Mouse (Mus musculus) mature B cell (primary cell): Measurements from ENCODE around the gene Cbln3.

Source experiments
- in situ Hi-C: fragments of 300-500 bp; cut with MboI; formaldehyde crosslinking; loops from 2 replicates; pipeline ENCODE4 v1.14.3; 2019

Gene Cbln3

DNA sequence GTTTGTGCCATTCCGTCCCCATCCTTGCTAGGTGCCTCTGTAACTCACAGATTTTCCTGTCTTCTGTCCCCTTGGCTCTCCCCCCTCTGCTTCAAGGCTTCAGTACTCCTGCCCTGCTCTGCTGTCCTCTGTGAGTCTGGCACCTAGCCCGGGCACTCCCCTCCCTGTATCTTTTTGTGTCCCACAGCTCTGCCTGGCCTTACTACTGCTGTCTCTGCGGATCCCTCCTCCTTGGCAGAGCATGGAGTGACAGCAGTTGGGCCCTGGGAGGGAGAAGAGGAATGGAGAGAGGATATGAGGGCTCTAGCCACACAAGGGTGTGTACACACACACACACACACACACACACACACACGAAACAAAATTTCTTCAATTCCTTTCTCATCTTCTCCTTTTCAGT, at the start of gene Cbln3:
TSS of gene Cbln3 (minus strand) at position 227 of the 400 bp plus-strand sequence.
- in situ Hi-C loops: no loop called here

DNA sequence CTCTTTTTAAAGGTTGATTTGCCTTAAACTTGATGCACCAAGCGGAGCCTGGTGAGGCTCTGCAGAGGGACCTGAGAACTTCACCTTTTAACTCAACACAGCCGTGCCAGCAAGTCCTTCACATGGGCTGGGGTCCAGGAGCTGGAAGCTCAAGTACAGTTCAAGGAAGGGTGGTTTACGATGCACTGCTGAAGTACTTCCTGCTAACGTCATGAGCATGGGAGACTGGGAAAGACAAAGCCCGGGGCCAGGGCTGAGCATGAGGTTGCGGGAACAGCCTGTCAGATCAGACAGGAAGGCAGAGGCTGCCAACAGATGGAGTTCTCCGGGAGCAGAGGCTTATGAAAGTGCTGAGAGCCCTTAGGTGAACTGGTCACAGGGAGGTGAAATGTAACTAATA, 49.4 kb upstream of the Cbln3 start:
- in situ Hi-C loops: no loop called here

DNA sequence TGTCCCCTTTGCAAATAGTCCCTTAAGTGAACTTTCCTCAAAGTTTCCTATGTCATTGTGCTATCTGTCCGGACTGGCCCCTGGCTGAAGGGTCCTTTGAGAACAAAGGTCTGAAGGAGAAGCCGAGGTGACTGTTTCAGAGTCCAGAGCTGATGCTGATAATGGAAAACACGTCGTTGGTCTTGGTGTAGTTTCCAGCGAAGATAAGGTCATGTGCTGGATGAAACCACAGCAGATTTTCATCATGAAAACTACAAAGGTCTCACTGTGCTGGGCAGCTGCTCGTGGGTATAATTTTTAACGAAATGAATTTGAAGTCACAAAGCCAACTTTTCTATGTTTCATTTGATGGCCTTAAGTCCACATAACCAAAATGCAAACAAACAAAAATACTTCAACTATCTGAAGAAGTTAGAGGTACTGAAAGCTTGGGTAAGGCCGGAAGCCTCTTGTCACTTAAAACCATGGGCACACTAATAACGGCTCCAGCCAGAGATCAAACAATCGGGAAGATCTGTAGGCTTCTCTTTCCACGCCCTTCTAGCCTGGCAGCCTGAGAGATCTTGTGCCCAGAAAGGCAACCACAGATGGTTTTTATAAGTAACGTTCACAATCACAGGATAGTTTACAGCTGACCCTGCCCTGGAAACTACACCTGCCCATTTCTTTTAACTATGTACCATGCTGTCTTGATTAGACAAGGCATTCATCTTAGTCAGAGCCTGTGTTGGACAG, 45.2 kb upstream of the Cbln3 start:
- in situ Hi-C loops: no loop called here

DNA sequence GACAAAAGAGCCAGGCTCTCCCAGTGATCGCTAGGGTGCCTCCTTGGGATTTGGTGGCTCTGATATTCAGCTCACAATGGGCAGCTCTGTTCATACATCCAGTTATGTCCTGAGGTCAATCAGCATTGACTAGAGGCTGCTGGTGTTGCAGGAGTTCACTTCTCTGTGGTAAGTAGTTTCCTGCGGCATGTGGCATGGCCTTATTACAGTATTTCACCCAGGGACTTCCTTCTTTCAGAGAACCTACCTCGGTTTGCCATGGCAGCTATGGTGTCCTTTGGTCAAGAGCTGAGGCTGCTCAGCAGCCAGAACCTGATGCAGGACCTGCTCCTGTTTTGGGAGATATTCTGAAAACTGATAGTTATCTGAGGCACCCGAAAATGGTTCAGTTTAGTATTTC, 42.7 kb upstream of the Cbln3 start:
- in situ Hi-C loops: no loop called here

DNA sequence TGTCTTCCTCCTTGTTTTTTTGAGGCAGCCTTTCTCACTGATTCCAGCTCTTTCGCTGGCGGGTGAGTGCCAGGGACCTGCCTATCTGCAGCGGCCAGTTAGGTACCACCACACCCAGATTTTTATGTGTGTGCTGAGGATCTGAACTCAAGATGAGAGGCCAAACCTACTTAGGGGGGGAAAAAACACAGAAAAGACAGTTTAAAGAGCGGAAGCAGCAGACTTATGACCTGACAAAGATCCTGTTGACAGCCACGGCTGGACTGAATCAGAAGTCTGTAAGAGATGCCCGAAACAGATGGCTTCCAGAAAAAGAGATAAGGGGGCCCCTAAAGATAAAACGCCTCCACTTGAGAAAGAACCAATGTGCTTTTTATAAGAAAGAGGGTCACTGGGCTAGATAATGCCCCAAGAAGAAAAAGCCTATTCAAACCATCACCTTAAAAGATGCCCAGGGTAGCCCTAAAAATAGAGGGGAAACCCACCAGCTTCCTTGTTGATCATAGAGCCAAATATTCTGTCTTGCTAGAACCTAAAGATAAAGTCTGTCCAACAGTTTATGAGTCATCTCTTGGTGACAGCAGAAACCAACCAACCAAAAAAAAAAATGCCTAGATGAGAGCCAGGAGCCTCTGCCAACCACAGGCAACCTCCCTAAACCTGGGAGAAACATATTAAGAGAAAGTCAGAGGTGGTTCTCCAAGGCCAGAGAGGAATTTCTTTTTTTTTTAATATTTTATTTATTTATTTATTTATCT, 38.5 kb upstream of the Cbln3 start:
- in situ Hi-C loops: loop anchor here (5.0 kb wide), 1 partner anchor 45 kb away; no protein-coding TSS in a partner anchor

DNA sequence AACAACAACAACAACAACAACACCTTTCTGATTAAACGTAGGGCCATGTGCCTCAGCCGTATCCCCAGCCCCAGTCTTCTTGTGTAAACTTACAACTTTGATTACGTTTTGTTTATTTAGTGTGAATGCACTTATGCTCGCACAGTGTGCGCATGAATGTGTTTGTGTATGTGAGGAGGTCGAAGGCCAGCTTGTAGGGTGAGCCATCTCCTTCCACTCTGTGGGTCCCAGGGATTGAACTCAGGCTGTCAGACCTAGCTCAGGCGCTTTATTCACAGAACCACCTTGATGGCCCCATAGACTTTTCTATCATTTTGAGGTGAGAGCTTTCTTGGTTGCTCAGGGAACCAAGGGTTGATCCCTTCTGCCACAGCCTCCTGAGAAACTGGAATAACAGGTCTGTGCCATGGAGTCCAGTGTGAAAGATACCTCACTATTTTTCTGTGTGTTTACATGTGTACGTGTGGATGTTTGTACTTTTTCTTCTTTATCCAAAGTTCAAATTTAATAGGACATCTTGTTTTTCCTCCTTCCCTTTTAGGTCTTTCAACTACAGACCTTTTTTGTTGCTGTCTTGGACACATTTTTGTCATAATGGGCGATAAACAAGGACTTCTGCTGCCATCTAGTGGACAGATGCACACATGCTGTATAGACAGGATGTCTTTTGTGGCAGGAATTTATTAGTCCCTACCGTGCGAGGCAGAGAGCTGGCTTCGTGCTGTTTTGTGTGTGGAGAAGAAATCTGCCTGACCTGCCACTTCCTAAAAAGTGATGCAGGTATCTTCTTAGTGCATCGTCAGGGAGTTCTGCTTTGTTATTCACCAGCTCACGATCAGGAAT, 34.3 kb upstream of the Cbln3 start:
- in situ Hi-C loops: no loop called here

DNA sequence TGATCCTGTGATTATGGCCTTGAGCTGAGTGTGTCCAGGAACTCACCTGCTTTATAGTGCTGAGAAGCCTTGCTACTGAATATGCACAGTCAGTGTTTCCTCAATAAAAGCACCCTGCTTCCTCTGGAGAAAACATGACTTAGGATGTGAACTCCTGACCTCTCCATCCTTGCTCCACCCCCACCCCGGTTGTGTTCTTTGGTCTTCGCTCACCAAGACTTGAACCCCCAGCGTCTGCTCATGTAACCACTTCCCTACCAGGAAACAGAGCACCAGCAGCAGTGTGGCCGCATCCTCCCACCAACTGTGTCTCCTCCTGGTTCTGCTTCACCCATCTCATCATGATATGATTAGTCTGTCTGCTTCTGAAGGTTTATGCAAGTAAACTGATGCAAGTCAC, 29.2 kb upstream of the Cbln3 start:
- in situ Hi-C loops: no loop called here

DNA sequence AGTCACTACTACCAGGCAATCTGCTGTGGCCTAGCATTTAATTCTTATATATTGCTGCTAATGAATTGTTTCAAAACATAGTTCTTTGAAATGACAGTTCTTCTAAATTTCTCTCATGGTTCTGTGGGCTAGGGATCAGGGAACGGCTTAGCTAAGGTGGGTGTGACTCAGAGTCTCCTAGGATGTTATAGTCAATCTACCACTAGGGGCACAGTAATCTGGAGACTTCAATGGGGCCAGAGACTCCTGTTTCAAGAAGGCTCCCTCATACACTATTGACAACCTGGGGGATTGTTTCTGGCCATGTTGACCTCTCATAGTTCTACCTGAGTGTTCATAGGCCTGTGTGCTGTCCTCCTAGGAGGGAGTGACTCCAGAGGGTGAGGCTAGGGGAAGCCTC, 21.3 kb upstream of the Cbln3 start:
- in situ Hi-C loops: no loop called here

DNA sequence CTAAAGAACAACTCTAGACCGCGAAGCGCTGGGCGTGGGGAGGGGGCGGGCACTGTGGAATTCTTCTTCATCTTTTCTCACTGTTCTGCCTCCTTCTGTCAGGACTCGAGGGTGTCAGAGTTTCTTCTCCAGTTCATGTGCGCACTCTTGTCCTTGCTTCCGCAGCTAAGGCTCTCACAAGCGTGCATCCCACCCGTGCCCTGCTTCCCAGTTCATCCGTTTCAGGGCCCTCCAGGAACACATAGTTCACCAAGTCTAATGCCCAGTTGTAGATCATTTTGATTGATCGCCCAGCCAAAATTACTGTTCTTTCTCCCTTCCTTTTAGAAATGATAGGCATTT, 16.2 kb upstream of the Cbln3 start:
- in situ Hi-C loops: no loop called here

DNA sequence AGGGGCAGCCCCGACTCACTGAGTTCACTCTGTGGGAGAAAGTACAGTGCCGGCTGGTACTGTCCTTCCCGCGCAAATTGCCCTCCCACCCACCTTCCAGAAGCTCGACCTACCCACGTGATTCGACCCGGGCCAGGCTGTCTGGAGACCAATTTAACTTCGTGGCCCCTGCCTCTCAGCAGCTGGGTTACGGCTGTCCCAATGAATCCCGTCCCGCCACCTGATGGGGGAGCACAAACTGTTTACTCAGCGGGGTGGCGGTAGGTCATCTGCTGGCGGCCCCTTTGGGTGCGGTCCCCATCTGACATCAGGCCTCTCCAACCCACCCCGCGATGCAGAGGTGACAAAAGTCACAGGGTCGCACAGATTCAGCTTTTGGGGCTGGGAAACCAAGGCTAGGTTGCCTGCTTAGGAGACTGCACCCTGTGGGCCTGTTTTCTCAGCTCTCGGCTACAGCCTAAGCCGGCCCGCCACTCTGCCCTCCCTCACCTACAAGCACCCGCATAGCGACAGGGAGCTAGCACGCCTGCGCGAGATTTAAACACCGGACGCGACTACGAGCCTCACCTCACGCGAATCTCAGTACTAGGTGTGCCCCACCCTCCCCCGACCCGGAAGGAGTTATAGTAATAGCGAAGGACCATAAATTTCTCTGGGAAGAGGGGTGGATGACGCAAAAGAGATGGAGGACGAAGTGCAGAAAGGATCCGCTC, 15.7 kb upstream of the Cbln3 start, which contains the start of gene Sdr39u1:
TSS of gene Sdr39u1 (minus strand) at position 593 of the 713 bp plus-strand sequence.
- in situ Hi-C loops: no loop called here

DNA sequence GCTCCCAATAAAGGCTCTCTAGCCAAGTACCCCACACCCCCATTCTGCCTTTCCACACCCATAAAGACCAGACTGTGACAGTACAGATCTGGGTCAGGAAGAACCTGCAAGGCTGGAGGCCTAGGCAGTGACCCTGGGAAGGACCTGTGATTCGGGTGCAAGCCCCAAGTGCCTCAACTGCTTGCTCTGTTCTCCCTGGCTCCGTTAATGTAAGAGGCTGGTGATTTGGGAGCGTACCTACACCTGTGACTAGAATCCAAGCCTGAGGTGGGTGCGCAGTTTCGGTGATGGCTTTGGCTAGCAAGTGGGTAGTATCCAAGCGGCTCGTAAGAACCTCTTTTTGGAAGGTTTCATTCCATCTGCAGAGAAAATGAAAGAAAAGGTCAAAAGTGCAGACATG, 14.8 kb upstream of the Cbln3 start:
- in situ Hi-C loops: no loop called here

DNA sequence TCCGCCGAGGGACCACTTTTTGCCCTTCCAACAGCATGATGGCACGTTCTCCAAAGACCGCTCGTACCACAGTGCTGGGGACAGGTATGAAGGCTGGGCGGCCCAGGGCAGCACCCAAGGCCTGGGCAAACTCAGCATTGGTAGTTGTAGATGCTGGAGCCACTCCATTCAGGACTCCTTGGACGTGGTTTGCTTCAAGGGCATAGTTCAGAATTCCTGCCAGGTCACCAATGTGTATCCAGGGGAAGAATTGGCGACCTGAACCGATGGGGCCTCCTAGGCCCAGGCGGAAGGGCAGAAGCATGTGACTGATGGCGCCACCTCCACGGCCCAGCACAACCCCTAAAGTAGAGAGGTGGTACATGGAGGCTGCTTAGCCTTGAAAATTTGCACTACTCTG, 13.5 kb upstream of the Cbln3 start:
- in situ Hi-C loops: no loop called here

DNA sequence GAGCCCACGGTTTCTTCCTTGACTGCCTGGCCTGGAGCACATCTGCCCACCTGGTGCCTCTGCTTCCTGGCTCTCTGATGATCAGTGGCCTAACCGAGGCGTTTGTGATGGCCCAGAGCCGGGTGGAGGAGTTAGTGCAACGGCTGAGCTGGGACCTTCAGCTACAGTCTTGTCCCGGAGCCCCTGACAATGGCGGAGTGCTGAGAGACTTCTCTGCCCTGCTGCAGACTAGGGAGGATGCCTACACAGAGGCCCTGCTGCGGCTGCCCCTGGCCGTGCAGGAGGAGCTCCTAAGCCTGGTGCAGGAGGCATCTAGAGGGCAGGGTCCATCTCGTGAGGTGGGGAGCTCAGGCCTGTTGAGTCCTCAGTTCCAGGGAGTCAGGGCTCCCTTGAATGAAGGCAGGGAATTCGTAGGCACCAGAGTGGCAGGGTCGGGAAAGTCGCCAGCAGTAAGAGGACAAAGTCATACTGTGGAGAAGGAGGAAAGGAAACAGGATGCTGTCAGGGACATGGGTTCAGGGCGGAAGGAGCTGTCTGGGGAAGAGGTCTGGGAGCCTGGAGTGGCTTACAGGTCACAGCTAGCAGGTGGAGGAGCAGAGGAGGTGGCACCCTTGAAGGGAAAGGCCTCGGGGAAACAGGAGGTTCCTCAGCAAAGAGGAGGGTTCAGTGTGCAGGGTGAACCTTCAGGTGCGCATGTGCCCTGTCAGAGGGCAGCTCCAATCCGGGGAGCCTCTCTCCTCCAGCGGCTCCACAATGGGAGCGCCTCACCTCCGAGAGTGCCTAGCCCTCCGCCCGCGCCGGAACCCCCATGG, 2.6 kb upstream of the Cbln3 start:
- in situ Hi-C loops: no loop called here

DNA sequence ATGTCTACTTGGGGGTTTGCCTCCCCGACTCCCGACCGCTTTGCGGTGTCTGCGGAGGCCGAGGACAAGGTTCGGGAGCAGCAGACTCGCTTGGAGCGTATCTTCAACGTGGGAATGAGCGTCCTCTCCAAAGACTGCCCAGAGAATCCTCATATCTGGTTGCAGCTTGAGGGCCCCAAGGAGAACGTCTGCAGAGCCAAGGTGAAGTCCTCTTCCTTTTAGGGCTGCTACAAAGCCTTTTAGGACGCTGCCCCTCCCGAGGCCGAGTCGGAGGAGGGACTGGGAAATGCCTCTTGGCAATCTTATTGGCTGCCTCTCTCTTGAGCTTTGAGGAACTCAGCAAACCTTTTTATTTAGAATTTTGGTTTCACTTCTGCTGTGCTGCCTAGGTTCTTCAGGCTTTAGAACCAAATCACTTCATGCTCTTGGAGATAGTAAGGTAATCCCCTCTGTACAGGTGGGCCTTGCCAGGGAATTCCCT, 1.6 kb upstream of the Cbln3 start:
- in situ Hi-C loops: no loop called here

DNA sequence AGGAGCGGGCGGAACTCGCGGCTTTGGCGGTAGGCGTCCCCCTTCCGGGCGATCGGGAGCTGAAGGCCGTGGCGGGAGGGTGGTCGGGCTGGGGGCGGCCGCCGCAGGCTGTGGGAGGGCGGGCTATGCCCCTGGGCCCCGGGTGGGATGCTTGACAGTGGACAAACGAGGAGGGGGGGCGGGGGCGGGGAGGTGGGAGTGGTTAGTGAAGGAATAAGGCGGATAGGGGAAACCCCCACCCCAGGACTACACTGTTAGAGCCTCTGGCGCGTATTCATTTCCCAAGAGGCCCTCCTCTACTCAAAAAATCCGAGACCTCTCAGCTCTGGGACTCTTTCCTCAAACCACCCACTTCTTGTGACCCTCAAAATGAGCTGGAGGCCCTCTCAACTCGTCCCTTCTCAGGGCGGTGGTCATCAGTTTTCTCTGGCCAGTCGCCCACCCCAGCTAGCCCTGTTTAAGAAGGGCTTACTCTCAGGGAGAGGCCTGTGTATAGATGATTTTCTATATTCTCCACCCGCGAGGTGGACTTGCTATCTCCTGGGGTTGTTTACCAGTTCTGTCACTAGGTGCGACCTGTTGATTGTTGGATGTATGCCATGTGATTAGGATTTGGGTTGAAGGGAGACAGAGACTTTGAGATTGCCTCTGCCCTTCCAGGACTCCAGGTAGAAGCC, 1.1 kb upstream of the Cbln3 start:
- in situ Hi-C loops: no loop called here

DNA sequence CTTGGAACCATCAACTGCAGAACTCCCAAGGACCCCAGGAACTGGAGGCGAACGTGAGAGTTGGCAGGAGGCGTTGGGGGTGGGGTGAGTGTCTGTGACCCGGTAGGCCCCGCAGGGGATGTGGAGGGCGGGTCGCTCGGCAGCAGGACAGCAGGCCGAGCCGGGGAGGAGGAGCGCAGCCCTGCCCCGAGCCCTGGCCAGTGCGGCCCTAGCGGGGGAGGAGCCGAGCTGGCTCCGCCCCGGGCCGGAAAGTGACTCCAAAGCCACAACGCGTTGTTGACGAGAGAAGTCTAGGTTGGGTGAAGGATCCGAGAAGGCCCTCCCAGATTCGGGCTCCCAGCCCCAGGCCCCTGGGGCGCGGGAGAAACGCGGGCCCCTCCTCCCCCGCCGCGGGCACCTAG, 521 bp upstream of the Cbln3 start, which contains the start of gene Khnyn:
TSS of gene Khnyn (plus strand) at position 235 of the 401 bp plus-strand sequence.
- in situ Hi-C loops: no loop called here

DNA sequence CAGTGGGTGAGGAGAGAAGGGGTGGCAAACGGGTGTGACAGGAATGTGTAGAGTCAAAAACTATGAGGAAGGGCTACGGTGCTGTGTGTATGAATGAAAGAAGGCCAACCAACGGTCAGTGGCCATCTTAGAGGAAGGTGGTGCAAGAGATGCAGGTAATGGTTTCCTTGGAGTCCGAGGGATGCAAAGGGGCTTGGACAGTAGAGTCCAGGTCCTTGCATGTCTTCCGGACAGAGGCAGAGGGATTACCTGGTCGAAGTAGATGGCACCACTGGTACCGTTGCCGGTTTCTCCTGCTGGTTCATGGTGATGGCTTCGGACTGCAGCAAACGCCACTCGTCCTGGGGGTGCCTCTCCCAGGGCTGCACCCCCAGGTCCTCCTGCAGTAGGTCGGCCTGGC, 529 bp downstream of the Cbln3 start:
- in situ Hi-C loops: no loop called here

DNA sequence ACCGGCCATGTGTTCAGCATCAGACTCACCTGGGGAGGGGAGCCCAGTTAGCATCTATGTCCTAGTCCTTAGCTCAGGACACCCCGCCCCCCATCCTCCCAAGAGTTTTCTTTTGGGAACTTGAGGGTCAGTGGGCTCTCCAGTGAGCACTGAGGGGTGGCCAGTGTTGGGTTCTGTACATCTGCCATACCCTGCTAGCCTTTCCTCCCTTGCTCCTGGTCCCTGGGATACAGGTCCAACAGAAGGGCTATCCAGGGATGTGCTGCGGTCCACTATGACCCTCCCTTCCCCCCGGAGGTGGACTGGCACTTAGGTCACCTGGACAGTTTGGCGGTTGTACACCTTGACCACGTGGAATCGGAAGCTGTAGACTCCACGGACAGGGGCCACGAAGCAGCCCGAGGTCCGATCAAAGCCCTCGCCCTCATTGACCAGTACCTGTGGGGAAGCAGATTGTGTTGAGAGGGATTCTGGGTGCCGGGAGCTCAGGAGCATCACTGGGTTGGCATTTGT, 987 bp downstream of the Cbln3 start:
- in situ Hi-C loops: no loop called here

DNA sequence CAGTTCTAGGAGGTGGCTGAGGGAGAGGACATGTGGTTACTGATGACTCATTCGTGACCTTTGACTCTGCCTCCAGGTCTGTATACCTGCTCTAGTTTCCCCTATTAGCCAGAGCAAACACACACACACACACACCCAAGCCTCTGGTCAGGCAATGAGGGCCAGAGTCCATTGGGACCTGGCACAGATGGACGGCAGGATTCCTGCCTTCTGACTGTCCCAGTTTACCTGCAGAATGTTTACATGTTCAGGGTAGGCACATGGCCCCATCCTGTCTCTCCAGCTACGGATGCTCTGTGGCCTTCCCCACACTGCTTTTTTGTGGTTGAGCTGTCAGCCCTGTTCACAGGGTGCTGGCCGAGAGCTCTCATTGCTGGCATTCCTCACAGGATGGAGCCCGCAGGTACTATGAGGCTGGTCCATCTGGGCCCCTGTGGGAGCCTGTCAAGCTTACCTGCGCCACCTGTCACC, 2.0 kb downstream of the Cbln3 start:
- in situ Hi-C loops: no loop called here

DNA sequence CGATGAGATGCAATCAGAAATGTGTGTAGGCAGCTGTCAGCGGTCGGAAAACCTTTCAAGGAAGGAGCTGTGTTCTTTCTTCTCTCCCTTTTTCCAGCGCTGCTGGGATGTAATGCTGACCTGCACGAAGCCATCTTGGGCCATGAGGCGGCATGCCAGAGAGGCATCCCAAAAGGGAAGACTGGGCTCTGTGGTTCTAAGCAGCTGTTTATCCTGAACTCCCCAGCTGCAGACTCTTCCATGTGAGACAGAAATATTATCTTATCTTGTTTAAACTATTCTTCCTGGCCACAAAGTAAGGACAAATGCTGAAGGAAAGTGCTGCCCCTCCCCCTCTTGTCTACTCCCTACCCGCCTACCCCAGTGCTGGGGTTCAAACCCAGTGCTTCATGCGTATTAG, 3.2 kb downstream of the Cbln3 start:
- in situ Hi-C loops: no loop called here
